Comparison of ENCODE assay signal across 8 mouse cellular contexts in the genomic region with DNA sequence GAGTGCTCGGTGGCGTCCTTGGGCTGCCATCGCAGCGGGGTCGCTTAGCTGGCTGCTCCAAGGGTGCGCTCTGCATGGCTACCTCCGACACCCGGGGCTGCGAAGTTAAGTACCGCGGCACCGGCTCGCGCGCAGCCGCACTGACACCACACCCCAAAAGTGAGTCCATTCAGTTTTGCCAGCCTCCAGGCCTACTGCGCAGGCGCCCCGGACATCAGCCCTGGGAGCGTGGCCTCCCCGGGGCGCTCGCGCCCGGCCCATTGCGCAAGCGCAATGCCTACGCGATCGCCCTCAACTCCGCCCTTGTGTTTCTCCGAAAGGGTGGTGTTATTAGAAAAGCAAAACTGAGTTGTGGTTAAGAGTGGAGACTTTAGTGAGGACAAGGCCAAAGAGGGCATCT. TPM values are rescaled to one million over a fixed set of nuclear protein-coding genes. Genes with fewer than 3 reads are reported as not detected.
A peak's percentile ranks its signal among the peaks of the same experiment; 100 is the strongest.
DNase-seq lines count a peak whose midpoint lies in the region; ATAC-seq and TF ChIP-seq lines count a peak whose summit lies in the region.

A gene (minus strand): TSS at position 252 of the 400 bp plus-strand sequence.

- intact Hi-C loops in heart, postnatal 36 days (cut with DNase I): loop anchor here (5.0 kb wide), 1 partner anchor 67 kb away; a partner anchor contains a TSS

- peak within 1 kb of the TSS; percentile 81 for H3K9ac ChIP-seq in ES-E14 (ENCODE audit: insufficient read depth, low read depth, low read length, poor library complexity, severe bottlenecking)
- H3K9ac ChIP-seq in forebrain, embryonic 16.5 days (replicated peaks; ENCODE audit: low read depth, low read length): peak within 1 kb of the TSS; percentile 79
- H3K9ac ChIP-seq in lung, embryonic 14.5 days: peak within 1 kb of the TSS; percentile 68

- peak; percentile 86 for DNase-seq in ES-E14 (ENCODE audit: low read depth, low spot score)
- DNase-seq in cerebellum, adult 11-12 months: peak; percentile 94
- peak; percentile 95 for DNase-seq in heart, postnatal 36 days
- peak; percentile 89 to 90 for DNase-seq in layer of hippocampus, adult 2 months (ENCODE audit: low spot score in 2 of 2)
- DNase-seq in lung, embryonic 14.5 days: peak; percentile 98
- peak; percentile 66 for DNase-seq in thymus, adult 2 months

- H3K36me3 ChIP-seq in ES-E14 (ENCODE audit: control insufficient read depth, insufficient read depth, low read length, poor library complexity, severe bottlenecking): no peaks in the 10 kb centered on the region
- no peaks in the 10 kb centered on the region for H3K36me3 ChIP-seq in forebrain, embryonic 16.5 days (ENCODE audit: control insufficient read depth, insufficient read depth)
- no peaks in the 10 kb centered on the region for H3K36me3 ChIP-seq in lung, embryonic 14.5 days (ENCODE audit: insufficient read depth)
- H3K36me3 ChIP-seq in thymus, adult 2 months (ENCODE audit: control insufficient read depth, insufficient read depth, low read length): no peaks in the 10 kb centered on the region

- H3K4me3 ChIP-seq in ES-E14 (ENCODE audit: insufficient read depth in 1 of 2, low read depth in 1 of 2, low read length in 2 of 2, poor library complexity in 1 of 2, severe bottlenecking in 1 of 2): peak within 1 kb of the TSS; percentile 83 to 85
- peak within 1 kb of the TSS; percentile 79 for H3K4me3 ChIP-seq in forebrain, embryonic 16.5 days (replicated peaks; ENCODE audit: low read length)
- peak within 1 kb of the TSS; percentile 93 for H3K4me3 ChIP-seq in layer of hippocampus, adult 2 months
- H3K4me3 ChIP-seq in lung, embryonic 14.5 days (ENCODE audit: low read depth, low read length): peak within 1 kb of the TSS; percentile 70
- H3K4me3 ChIP-seq in olfactory bulb, adult 2 months (ENCODE audit: insufficient read depth, low read depth, low read length): peak within 1 kb of the TSS; percentile 65
- H3K4me3 ChIP-seq in thymus, adult 2 months (ENCODE audit: control insufficient read depth, insufficient read depth, low read length): peak within 1 kb of the TSS; percentile 44

- in situ Hi-C loops in ES-E14 (cut with MboI; ENCODE audit: low sequenced_read_pairs in 2 of 2, unreplicated experiment in 2 of 2): no loop called here

- peak; percentile 28; the same call in 1 of the 2 replicates for TF ChIP-seq CTCF in layer of hippocampus, adult 2 months (conservative IDR thresholded peaks at IDR 0.05)
- no peak for TF ChIP-seq CTCF in lung, embryonic 14.5 days (IDR thresholded peaks at IDR 0.05; ENCODE audit: low read depth)
- TF ChIP-seq CTCF in olfactory bulb, adult 2 months (IDR thresholded peaks at IDR 0.05; ENCODE audit: insufficient read depth, low read depth, low read length): no peak
- TF ChIP-seq CTCF in thymus, adult 2 months (IDR thresholded peaks at IDR 0.05; ENCODE audit: borderline replicate concordance, control insufficient read depth, extremely low read depth, insufficient read depth, low read length, poor library complexity): no peak

- H3K9me3 ChIP-seq in ES-E14 (ENCODE audit: control insufficient read depth, insufficient read depth, low read depth, low read length): no peaks in the 10 kb centered on the region
- H3K9me3 ChIP-seq in forebrain, embryonic 16.5 days (ENCODE audit: control insufficient read depth, low read length): no peaks in the 10 kb centered on the region
- H3K9me3 ChIP-seq in lung, embryonic 14.5 days (ENCODE audit: low read depth, low read length): no peaks in the 10 kb centered on the region

- no peak within 1 kb of the TSS for H3K27ac ChIP-seq in ES-E14 (ENCODE audit: insufficient read depth, low read depth, low read length, poor library complexity, severe bottlenecking)
- H3K27ac ChIP-seq in forebrain, embryonic 16.5 days (ENCODE audit: low read length): no peak within 1 kb of the TSS
- H3K27ac ChIP-seq in layer of hippocampus, adult 2 months: peak within 1 kb of the TSS; percentile 86
- peak within 1 kb of the TSS; percentile 66 for H3K27ac ChIP-seq in lung, embryonic 14.5 days (ENCODE audit: low read depth)
- H3K27ac ChIP-seq in olfactory bulb, adult 2 months (ENCODE audit: insufficient read depth, low read depth, low read length): no peak within 1 kb of the TSS
- peak within 1 kb of the TSS; percentile 32; the same call in 1 of the 2 replicates for H3K27ac ChIP-seq in thymus, adult 2 months (ENCODE audit: control insufficient read depth, insufficient read depth, low read length)

- under 1% methylated on average over 32 of the region's 32 CpGs for WGBS in forebrain, embryonic 16.5 days
- under 1% methylated on average over 32 of the region's 32 CpGs for WGBS in lung, embryonic 14.5 days
- WGBS in olfactory bulb, adult 2 months: under 1% methylated on average over 32 of the region's 32 CpGs
- under 1% methylated on average over 32 of the region's 32 CpGs for WGBS in thymus, adult 2 months

- no peaks in the 10 kb centered on the region; a peak in 1 of 4 replicates for H3K4me1 ChIP-seq in ES-E14 (ENCODE audit: control insufficient read depth in 2 of 2, insufficient read depth in 2 of 2, low read length in 2 of 2, poor library complexity in 1 of 2)
- peaks cover 5% of the 10 kb centered on the region for H3K4me1 ChIP-seq in forebrain, embryonic 16.5 days (replicated peaks; ENCODE audit: control insufficient read depth, insufficient read depth, low read length)
- H3K4me1 ChIP-seq in lung, embryonic 14.5 days (ENCODE audit: insufficient read depth): no peaks in the 10 kb centered on the region
- no peaks in the 10 kb centered on the region for H3K4me1 ChIP-seq in olfactory bulb, adult 2 months (ENCODE audit: control insufficient read depth, insufficient read depth, low read length)
- H3K4me1 ChIP-seq in thymus, adult 2 months (replicated peaks; ENCODE audit: control insufficient read depth, insufficient read depth, low read length): peaks cover 5% of the 10 kb centered on the region

- peak; percentile 65; the same call in 1 of the 2 replicates for TF ChIP-seq POLR2A in olfactory bulb, adult 2 months (IDR thresholded peaks at IDR 0.05; ENCODE audit: insufficient read depth, low read depth, low read length)
- TF ChIP-seq POLR2A in thymus, adult 2 months (IDR thresholded peaks at IDR 0.05; ENCODE audit: control insufficient read depth, extremely low read depth, insufficient read depth, low read length, poor library complexity): 0 out of 2 replicates have a peak, but pooled peaks have one; percentile 26

- peak; percentile 92 for ATAC-seq in forebrain, embryonic 16.5 days
- ATAC-seq in lung, embryonic 14.5 days (ENCODE audit: insufficient read depth): peak; percentile 91

- no peaks in the 10 kb centered on the region for H3K27me3 ChIP-seq in forebrain, embryonic 16.5 days (replicated peaks; ENCODE audit: control insufficient read depth, insufficient read depth, low read length)
- H3K27me3 ChIP-seq in lung, embryonic 14.5 days (ENCODE audit: insufficient read depth, low read length): no peaks in the 10 kb centered on the region
- H3K27me3 ChIP-seq in thymus, adult 2 months (ENCODE audit: control insufficient read depth, insufficient read depth, low read length): no peaks in the 10 kb centered on the region; the same call in 1 of the 2 replicates

- H3K4me2 ChIP-seq in forebrain, embryonic 16.5 days (ENCODE audit: low read length): peak within 1 kb of the TSS; percentile 97
- H3K4me2 ChIP-seq in lung, embryonic 14.5 days: peak within 1 kb of the TSS; percentile 83

TF ChIP-seq in ES-E14, 5 proteins besides CTCF, POLR2A, EP300 and RAD21:
- no peak for TF ChIP-seq ZC3H11A (IDR thresholded peaks at IDR 0.05; ENCODE audit: borderline replicate concordance, low read depth, low read length)
TF ChIP-seq in ES-E14: peak in this region for 0.

RNA-seq across cellular contexts. Expression of the gene that starts here (rescaled TPM):
- total RNA-seq in ES-E14 (2012; rRNA removed): 23.5 and 25.7 TPM in 2 replicates
- 10.2 and 11.0 TPM in 2 replicates for polyA plus RNA-seq in forebrain, embryonic 16.5 days (2015; fragmentation: Nextera tagmentation; extraction: Ambion mirVana)
- 10 to 100 TPM; 21.9 to 29.5 TPM for total RNA-seq in heart, postnatal 36 days (2021)
- total RNA-seq in layer of hippocampus, adult 2 months (2021): 10 to 100 TPM; 14.3 to 16.8 TPM
- polyA plus RNA-seq in lung, embryonic 14.5 days (2014; fragmentation: Nextera tagmentation; extraction: Ambion mirVana): 36.2 and 37.0 TPM in 2 replicates
- not detected in 2 replicates for polyA plus RNA-seq in olfactory bulb, adult 2 months (2012; ENCODE audit: insufficient read depth, insufficient read length, low replicate concordance, missing spikeins)
- polyA plus RNA-seq in thymus, adult 2 months (2012; rRNA removed): 49.9 and 57.1 TPM in 2 replicates

Comparison
In these comparisons a context has a peak if more than half of its experiments do, and no peak if none do; other contexts are left out.
1. H3K27ac ChIP-seq: peak in layer of hippocampus, adult 2 months (single experiment), lung, embryonic 14.5 days (single experiment) and thymus, adult 2 months (single experiment); none in ES-E14 (single experiment), forebrain, embryonic 16.5 days (single experiment) and olfactory bulb, adult 2 months (single experiment).
2. Peak in every context shown above with its lines, with median percentiles within 50 percentile points of each other: DNase-seq, H3K4me3 ChIP-seq and H3K9ac ChIP-seq.